Mouse (Mus musculus) embryo, embryonic 10 days (tissue): ENCODE data around the gene Cercam.
"Not testable (repeated sequence)": the region's sequence is repeated elsewhere in the genome, so short reads cannot be mapped to it uniquely, and the experiment has no call there.

Experiments used
- DNase-seq: peaks from one replicate; pipeline ENCODE4 v3.0.0-alpha.2; 2015; ENCODE audit warnings: low spot score

Cercam gene

DNA sequence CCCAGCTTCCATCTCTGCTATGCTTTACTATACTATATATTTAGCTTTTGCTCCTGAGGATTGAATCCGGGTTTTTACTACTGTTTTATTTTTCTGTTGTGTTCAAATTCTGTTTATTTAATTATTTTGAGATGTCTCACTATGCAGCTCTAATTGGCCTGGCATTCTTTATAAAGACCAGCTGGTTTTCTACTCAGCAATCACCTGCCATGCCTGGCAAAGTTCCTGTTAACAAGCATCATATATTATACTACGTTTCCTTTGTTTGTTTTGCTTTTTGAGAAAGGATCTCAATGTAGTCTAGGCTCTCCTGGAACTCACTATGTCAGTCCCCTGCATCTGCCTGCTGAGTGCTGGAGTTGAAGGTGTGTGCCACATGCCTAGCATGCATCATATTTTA is 28.4 kb downstream of the Cercam start:
- no peak for DNase-seq

DNA sequence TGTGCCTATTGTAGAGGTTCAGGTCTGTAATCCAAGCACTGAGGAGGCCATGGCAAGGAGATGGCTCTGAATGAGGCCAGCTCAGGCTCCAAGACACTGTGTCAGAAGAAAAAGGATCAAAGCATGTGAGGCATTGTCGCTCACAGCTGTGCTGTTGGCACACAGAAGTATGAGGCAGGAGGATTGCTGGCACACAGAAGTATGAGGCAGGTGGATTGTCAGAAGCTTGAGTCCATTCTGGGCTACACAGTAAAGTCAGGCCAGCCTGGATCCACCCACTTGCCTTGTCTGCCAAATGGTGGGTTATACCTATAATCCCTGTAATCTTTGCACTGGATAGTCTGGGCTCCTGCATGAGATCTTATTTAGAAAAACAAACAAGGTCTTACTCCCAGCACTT is 29.1 kb downstream of the Cercam start:
- DNase-seq, result no peak

GRCm38 (mm10) chr2:29902194-29902593 is 33.2 kb downstream of the Cercam start:
- no peak for DNase-seq

DNA sequence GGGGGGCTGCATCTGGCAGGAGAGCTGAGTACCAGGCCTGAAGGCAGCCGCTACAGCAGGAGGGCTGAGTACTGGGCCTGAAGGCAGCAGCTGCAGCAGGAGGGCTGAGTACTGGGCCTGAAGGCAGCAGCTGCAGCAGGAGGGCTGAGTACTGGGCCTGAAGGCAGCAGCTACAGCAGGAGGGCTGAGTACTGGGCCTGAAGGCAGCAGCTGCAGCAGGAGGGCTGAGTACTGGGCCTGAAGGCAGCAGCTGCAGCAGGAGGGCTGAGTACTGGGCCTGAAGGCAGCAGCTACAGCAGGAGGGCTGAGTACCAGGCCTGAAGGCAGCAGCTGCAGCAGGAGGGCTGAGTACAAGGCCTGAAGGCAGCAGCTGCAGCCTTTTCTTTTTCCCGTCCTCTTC is 39.2 kb downstream of the Cercam start:
- not testable (repeated sequence) for DNase-seq

- DNase-seq, result peak; percentile 36
Observed at GRCm38 (mm10) chr2:29910042-29910441, 41.1 kb downstream of the Cercam start.

DNA sequence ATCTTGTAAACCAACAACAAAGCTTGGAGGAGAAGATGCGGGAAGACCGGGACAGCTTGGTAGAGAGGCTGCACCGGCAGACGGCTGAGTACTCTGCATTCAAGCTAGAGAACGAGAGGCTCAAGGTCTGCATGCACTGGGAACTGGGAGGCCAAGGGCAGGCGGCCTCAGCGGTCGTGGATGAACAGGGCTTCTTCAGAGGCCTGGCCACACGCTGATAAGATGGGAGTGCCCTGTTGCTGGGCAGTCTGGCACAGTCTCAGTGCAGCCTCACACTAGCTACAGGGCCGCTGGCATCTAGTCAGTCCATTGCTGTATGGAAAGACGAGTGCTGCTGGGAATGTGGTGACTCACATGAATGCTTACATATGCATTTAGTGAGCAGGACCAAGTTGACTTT is 48.7 kb downstream of the Cercam start:
- no peak for DNase-seq

DNA sequence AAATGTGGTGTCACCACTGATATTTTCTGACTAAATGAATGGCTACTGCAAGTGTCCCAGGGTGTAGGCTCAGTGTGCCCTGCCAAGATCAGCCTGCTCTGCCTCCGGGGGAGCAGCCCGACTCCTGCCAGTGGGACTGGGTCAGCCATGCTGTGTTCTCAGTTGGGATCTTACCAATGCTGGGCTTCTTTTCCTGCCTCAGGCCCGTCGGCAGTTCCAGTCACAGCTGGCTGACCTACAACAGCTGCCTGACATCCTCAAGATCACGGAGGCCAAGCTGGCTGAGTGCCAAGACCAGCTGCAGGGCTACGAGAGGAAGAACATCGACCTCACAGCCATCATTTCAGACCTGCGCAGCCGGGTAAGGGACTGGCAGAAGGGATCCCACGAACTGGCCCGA is 53.0 kb downstream of the Cercam start:
- no peak for DNase-seq

DNA sequence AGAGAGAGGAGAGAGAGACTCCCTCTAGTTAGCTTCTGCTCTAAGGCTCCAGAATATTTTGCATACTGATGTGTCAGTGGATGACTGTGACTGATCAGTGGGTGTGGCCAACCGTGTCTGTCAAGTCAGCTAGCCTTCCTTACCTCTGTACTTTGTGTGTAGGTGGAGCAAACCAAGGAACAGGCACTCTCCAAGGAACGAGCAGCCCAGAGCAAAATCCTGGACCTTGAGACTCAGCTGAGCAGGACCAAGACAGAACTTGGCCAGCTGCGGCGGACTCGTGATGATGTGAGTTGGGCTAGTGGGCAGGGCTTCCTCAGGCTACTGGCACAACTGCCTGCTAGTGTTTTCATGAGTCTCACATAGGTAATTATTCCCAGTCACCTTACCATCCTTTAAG is 57.6 kb downstream of the Cercam start:
- no peak for DNase-seq

DNA sequence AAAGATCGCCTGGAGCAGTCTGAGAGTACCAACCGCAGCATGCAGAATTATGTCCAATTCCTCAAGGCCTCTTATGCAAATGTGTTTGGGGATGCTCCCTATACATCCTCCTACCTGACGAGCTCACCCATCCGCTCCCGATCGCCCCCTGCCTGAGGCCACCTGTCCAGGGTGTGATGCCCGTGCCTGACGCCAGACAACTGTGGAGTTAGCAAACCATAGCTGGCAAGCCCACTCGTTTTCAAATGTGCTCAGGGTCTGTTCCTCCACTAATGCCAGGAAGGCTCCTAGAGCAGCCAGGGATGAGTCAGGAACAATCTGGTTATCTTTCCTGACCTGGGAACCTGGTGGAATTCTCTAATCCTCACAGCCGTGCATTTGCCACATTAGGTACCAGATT is 61.5 kb downstream of the Cercam start:
- no peak for DNase-seq

GRCm38 (mm10) chr2:29931194-29931593 is 62.2 kb downstream of the Cercam start:
- DNase-seq, result no peak
